Mouse (Mus musculus) hindbrain, postnatal 0 days (tissue): ENCODE measurements around the gene 1700014D04Rik. TPM values are rescaled to one million over a fixed set of nuclear protein-coding genes. Genes with fewer than 3 reads are reported as not detected.
"Not testable (repeated sequence)": the region's sequence is repeated elsewhere in the genome, so short reads cannot be mapped to it uniquely, and the experiment has no call there.

Experiments used
- ATAC-seq: fragments of 200-750 bp; cut with Nextera tagmentation; 2 replicates; pipeline ENCODE4 v1.8.0; 2017; ENCODE audit warnings: mild to moderate bottlenecking, moderate TSS enrichment, moderate library complexity
- DNase-seq: peaks from one replicate; pipeline ENCODE4 v3.0.0-alpha.2; 2015; ENCODE audit warnings: low spot score
- H3K27ac ChIP-seq: fragments of 300-500 bp; sonication (generic); 2 replicates; pipeline ENCODE4 v1.5.1; 2014; ENCODE audit warnings: mild to moderate bottlenecking
- H3K27me3 ChIP-seq: fragments of 300-500 bp; sonication (generic); 2 replicates; pipeline ENCODE4 v1.6.1; 2014; ENCODE audit warnings: low read length, mixed read lengths; ENCODE audit not compliant: insufficient read depth
- H3K36me3 ChIP-seq: fragments of 300-500 bp; sonication (generic); 2 replicates; pipeline ENCODE4 v1.6.1; 2014; ENCODE audit warnings: low read length, mixed read lengths; ENCODE audit not compliant: insufficient read depth
- H3K4me1 ChIP-seq: fragments of 300-500 bp; sonication (generic); 2 replicates; pipeline ENCODE4 v1.6.1; 2014; ENCODE audit warnings: antibody characterized with exemption, low read length, mixed read lengths; ENCODE audit not compliant: insufficient read depth
- H3K4me2 ChIP-seq: fragments of 300-500 bp; sonication (generic); 2 replicates; pipeline ENCODE4 v1.6.1; 2014; ENCODE audit warnings: low read depth, mild to moderate bottlenecking, low read length, moderate library complexity, mixed read lengths
- H3K4me3 ChIP-seq: fragments of 300-500 bp; sonication (generic); 2 replicates; pipeline ENCODE4 v1.5.1; 2014; ENCODE audit warnings: low read length
- H3K9ac ChIP-seq: fragments of 300-500 bp; sonication (generic); replicated peaks from 2 replicates; pipeline ENCODE4 v1.6.1; 2014; ENCODE audit warnings: mild to moderate bottlenecking, low read length, moderate library complexity, mixed read lengths
- H3K9me3 ChIP-seq: fragments of 300-500 bp; sonication (generic); 2 replicates; pipeline ENCODE4 v1.6.1; 2016; ENCODE audit warnings: low read length, mixed read lengths
- CTCF ChIP-seq: IDR thresholded peaks from 2 replicates; pipeline ENCODE4 v1.5.1; 2016; ENCODE audit warnings: antibody characterized with exemption, control low read depth, low read depth
- WGBS: fragments of 180-500 bp; shearing (Covaris S2); extraction: QIAGEN DNeasy Blood & Tissue Kit; methylation state at CpG from one replicate; pipeline ENCODE4 v1.1.7; 2014; 5-methylcytosine and 5-hydroxymethylcytosine counted together
- polyA plus RNA-seq: library from polyadenylated mRNA; unstranded; fragments of >200 nt; fragmentation: Nextera tagmentation; extraction: Ambion mirVana; gene quantifications from 2 replicates; pipeline ENCODE4 v1.2.1, GENCODE M21; 2015
- total RNA-seq: library from RNA; depleted of rRNA; stranded (reverse); fragments of >200 nt; gene quantifications from 2 replicates; pipeline ENCODE4 v1.2.3, GENCODE M21; 2014

Gene 1700014D04Rik
- total and polyA plus RNA-seq, 2 experiments from 2014 or later: 0.16 to 0.18 TPM

DNA sequence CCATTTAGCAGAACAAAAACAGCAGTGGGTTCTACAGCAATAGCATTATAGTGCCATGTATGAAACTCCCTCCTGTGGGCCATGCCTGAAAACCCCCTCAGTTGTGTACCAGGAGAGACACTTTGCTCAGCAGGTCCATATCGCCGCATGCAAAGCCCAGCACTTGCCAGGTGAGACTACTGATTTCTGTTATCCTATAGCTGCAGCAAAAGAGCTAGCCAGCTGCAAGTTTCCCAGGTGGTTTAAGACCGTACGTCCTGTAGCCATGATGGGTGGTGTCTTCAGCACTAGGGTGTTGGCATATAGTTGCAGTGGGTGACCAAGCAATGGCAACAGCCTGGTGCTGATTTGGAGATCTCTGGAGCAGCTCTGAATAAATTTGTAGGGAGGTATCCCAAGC, 7.2 kb downstream of the 1700014D04Rik start:
- H3K4me1 ChIP-seq: no peaks in the 10 kb centered on the region
- no peaks in the 10 kb centered on the region for H3K36me3 ChIP-seq
- ATAC-seq: no peak

GRCm38 (mm10) chr13:59738455-59738854, 8.1 kb downstream of the 1700014D04Rik start:
- WGBS: 91% methylated on average over 2 of the region's 2 CpGs
- ATAC-seq: no peak
- no peak for TF ChIP-seq CTCF
- no peak for DNase-seq
- H3K27me3 ChIP-seq: no peaks in the 10 kb centered on the region
- H3K36me3 ChIP-seq: no peaks in the 10 kb centered on the region
- H3K9me3 ChIP-seq: no peaks in the 10 kb centered on the region
- no peak overlapping the region for H3K4me3 ChIP-seq
- H3K4me2 ChIP-seq: no peak overlapping the region
- H3K27ac ChIP-seq: no peak overlapping the region
- no peaks in the 10 kb centered on the region for H3K4me1 ChIP-seq
- no peak overlapping the region for H3K9ac ChIP-seq

More for the DNA sequence above, 7.2 kb downstream of the 1700014D04Rik start:
- no peaks in the 10 kb centered on the region for H3K9me3 ChIP-seq
- DNase-seq: no peak
- H3K9ac ChIP-seq: no peak overlapping the region
- no peak for TF ChIP-seq CTCF
- no peak overlapping the region for H3K4me3 ChIP-seq
- H3K4me2 ChIP-seq: no peak overlapping the region
- H3K27ac ChIP-seq: no peak overlapping the region
- H3K27me3 ChIP-seq: no peaks in the 10 kb centered on the region
- WGBS: 95% methylated on average over 4 of the region's 4 CpGs

- no peaks in the 10 kb centered on the region for H3K36me3 ChIP-seq
- WGBS: 32% methylated on average over 3 of the region's 3 CpGs
- peak; percentile 40 for TF ChIP-seq CTCF
Measured at GRCm38 (mm10) chr13:59735190-59735589, 11.4 kb downstream of the 1700014D04Rik start.

GRCm38 (mm10) chr13:59734347-59734746, 12.2 kb downstream of the 1700014D04Rik start:
- H3K27me3 ChIP-seq, H3K4me2 ChIP-seq, H3K4me3 ChIP-seq, H3K9ac ChIP-seq, H3K9me3 ChIP-seq, H3K4me1 ChIP-seq, H3K36me3 ChIP-seq, DNase-seq, H3K27ac ChIP-seq, ATAC-seq: not testable (repeated sequence)
- 47% methylated on average over 6 of the region's 6 CpGs for WGBS

More at GRCm38 (mm10) chr13:59735190-59735589, 11.4 kb downstream of the 1700014D04Rik start:
- Histone ChIP-seq H3K4me1 (no peaks in the 10 kb centered on the region), H3K4me2 (no peak overlapping the region), H3K4me3 (no peak overlapping the region), H3K9me3 (no peaks in the 10 kb centered on the region), H3K9ac (no peak overlapping the region), H3K27me3 (no peaks in the 10 kb centered on the region), H3K27ac (no peak overlapping the region)
- peak; percentile 49 for DNase-seq
- ATAC-seq: peak; percentile 77

DNA sequence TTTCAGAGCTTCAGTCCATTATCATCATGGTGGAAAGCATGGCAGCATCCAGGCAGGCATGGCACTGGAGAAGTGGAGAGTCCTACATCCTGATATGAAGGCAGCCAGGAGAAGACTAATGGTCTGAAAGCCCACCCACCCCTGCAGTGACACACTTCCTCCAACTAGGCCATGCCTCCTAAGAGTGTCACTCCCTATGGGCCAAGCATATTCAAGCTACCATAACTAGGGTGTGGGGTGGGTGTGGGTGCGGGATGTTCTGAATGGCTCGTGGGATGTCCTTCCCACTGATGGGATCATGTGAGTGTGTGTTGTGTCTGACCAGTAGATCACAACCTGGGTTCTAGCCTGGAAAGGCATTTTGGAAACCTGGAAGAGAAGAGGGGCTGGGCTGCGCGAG, 12.6 kb downstream of the 1700014D04Rik start:
- no peaks in the 10 kb centered on the region for H3K4me1 ChIP-seq
- ATAC-seq (no peak), DNase-seq (no peak)
- H3K27me3 ChIP-seq: no peaks in the 10 kb centered on the region
- no peaks in the 10 kb centered on the region for H3K36me3 ChIP-seq
- no peak overlapping the region for H3K4me3 ChIP-seq
- no peak overlapping the region for H3K9ac ChIP-seq
- WGBS: 87% methylated on average over 2 of the region's 4 CpGs
- H3K9me3 ChIP-seq: no peaks in the 10 kb centered on the region
- TF ChIP-seq CTCF: no peak
- no peak overlapping the region for H3K4me2 ChIP-seq
- H3K27ac ChIP-seq: no peak overlapping the region

- Histone ChIP-seq H3K9me3 (no peaks in the 10 kb centered on the region), H3K4me3 (no peak within 1 kb of the TSS), H3K36me3 (no peaks in the 10 kb centered on the region), H3K9ac (no peak within 1 kb of the TSS), H3K4me1 (no peaks in the 10 kb centered on the region), H3K27ac (no peak within 1 kb of the TSS), H3K4me2 (no peak within 1 kb of the TSS), H3K27me3 (no peaks in the 10 kb centered on the region)
- WGBS: 51% methylated on average over 7 of the region's 7 CpGs
- TF ChIP-seq CTCF: no peak
- ATAC-seq (no peak), DNase-seq (no peak)
Measured at GRCm38 (mm10) chr13:59731652-59732051, 14.9 kb downstream of the 1700014D04Rik start, which contains the start of gene Spata31d1d. Gene Spata31d1d, minus strand, starts transcription at chr13:59731752.

DNA sequence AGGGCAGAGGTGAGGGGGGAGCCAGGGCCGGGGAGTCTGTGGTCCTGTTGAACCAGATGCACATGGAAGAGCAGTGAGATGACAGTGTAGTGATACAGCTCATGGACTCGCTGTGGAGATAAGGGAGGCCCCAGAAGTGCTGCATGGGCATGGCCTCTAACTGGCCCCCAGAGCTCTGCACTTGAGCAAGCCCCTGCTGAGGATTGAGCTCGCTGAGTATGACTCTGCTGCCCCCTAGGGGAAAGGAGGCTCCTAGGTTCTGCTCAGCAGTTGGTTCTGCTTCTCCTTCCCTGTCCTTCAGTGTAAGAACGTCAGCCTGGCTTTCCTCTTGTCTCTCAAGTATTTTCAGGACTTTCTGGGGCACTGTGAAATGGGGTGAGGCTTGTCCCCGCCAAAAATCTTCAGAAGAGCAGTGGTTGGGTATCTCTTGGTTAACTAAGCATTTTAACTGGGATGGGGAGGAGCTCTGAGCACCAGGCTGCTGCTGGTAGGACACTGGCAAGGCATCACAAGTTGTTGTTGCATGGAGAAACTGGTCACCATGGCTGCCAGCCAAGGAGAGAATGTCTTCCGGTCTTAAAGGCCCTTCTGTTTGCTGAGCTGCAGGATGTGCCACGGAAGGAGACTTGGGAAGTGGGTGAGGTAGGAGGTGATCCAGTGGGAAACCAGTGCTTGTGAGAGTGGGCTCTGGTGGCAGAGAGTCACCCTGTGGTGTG, 18.0 kb downstream of the 1700014D04Rik start:
- H3K4me1 ChIP-seq: no peaks in the 10 kb centered on the region
- H3K4me3 ChIP-seq: no peak overlapping the region
- WGBS: 19% methylated on average over 7 of the region's 7 CpGs
- no peak overlapping the region for H3K4me2 ChIP-seq
- no peaks in the 10 kb centered on the region for H3K27me3 ChIP-seq
- ATAC-seq (peak; percentile 92), DNase-seq (peak; percentile 94)
- H3K36me3 ChIP-seq: no peaks in the 10 kb centered on the region
- no peaks in the 10 kb centered on the region for H3K9me3 ChIP-seq
- peak; percentile 95 for TF ChIP-seq CTCF
- no peak overlapping the region for H3K9ac ChIP-seq
- H3K27ac ChIP-seq: no peak overlapping the region
